In the genomic region with DNA sequence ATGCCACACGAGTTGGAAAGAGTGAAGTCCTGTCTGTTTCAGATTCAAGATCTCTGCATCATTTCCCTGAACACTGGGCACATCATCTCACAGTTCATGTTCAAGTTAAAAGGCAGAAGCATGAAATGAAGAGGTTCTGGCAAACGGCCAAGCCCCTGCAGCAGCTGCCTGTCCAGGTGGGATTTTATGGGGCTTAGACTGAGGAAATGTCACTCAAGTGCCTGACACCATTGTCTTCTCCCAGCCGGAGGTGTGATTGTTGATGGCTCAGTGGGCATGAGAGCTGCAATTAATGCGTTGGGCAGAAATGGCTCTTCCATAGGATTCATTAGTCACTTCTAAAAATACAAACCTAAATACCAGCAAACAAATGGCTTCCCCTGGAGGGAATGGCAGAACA, we compare ENCODE assay signal across 14 mouse cellular contexts.
A peak's percentile ranks its signal among the peaks of the same experiment; 100 is the strongest.
DNase-seq lines count a peak whose midpoint lies in the region; ATAC-seq and TF ChIP-seq lines count a peak whose summit lies in the region.
"Had no signal": no experiment of that assay in that cellular context is flagged by ENCODE, and none has a peak within 500 bp of the region (broad histone marks: within the 10 kb centered on the region; RNA-seq: fewer than 3 reads in every experiment).

No protein-coding gene starts in this region.

- WGBS in kidney, embryonic 16.5 days, result 20% methylated on average over 4 of the region's 4 CpGs
- 43% methylated on average over 4 of the region's 4 CpGs for WGBS in embryonic facial prominence, embryonic 14.5 days

- no peaks in the 10 kb centered on the region for H3K4me1 ChIP-seq in kidney, embryonic 16.5 days (ENCODE audit: insufficient read depth, low read length)
- no peaks in the 10 kb centered on the region for H3K4me1 ChIP-seq in embryonic facial prominence, embryonic 14.5 days (ENCODE audit: control insufficient read depth, insufficient read depth, low read length)
- H3K4me1 ChIP-seq: lung, embryonic 15.5 days had no signal

- H3K4me2 ChIP-seq in kidney, embryonic 16.5 days (replicated peaks; ENCODE audit: low read depth, low read length), result no peak overlapping the region
- H3K4me2 ChIP-seq in embryonic facial prominence, embryonic 14.5 days (ENCODE audit: low read depth, low read length), result no peak overlapping the region
- H3K4me2 ChIP-seq: heart, embryonic 13.5 days; limb, embryonic 13.5 days; lung, embryonic 15.5 days had no signal

- ATAC-seq in kidney, embryonic 16.5 days (ENCODE audit: low FRiP score, low TSS enrichment), result peak; percentile 39; the same call in 1 of the 2 replicates
- peak; percentile 71; the same call in 1 of the 2 replicates for ATAC-seq in embryonic facial prominence, embryonic 14.5 days (ENCODE audit: low read depth)
- no peak for ATAC-seq in CD4-positive, CD25-positive, alpha-beta regulatory T cell, adult 4 months
- ATAC-seq: intestine, embryonic 16.5 days had no signal

- no peak overlapping the region for H3K9ac ChIP-seq in kidney, embryonic 16.5 days (replicated peaks; ENCODE audit: low read length)
- H3K9ac ChIP-seq in embryonic facial prominence, embryonic 14.5 days (ENCODE audit: low read depth, low read length), result no peak overlapping the region
- H3K9ac ChIP-seq: heart, embryonic 13.5 days; limb, embryonic 13.5 days; lung, embryonic 15.5 days had no signal

- no peaks in the 10 kb centered on the region for H3K9me3 ChIP-seq in kidney, embryonic 16.5 days (ENCODE audit: low read length)
- no peaks in the 10 kb centered on the region for H3K9me3 ChIP-seq in embryonic facial prominence, embryonic 14.5 days (ENCODE audit: control insufficient read depth, low read length)
- H3K9me3 ChIP-seq: heart, embryonic 13.5 days; limb, embryonic 13.5 days; lung, embryonic 15.5 days had no signal

- H3K4me3 ChIP-seq in kidney, embryonic 16.5 days (ENCODE audit: low read length), result no peak overlapping the region
- H3K4me3 ChIP-seq in embryonic facial prominence, embryonic 14.5 days (ENCODE audit: low read depth, low read length), result no peak overlapping the region
- H3K4me3 ChIP-seq: gastrocnemius, adult 2 months; heart, embryonic 13.5 days; limb, embryonic 13.5 days; lung, embryonic 15.5 days had no signal

- DNase-seq in kidney, adult 9 months, result no peak
- peak; percentile 72 for DNase-seq in brain, embryonic 14.5 days (ENCODE audit: low read depth)
- DNase-seq in embryonic facial prominence, embryonic 14.5 days (ENCODE audit: low spot score), result peak; percentile 57
- DNase-seq in mesoderm, embryonic 11.5 days (ENCODE audit: low read depth, low spot score), result peak; percentile 14
- DNase-seq in gastrocnemius, postnatal 10 days, result no peak
- DNase-seq in gastrocnemius, adult 18-20 months (ENCODE audit: low spot score), result no peak
- DNase-seq: cerebellum, adult 9-10 months; gastrocnemius, adult 2 months had no signal

- H3K27ac ChIP-seq in kidney, embryonic 16.5 days (ENCODE audit: low read length), result no peak overlapping the region
- H3K27ac ChIP-seq in embryonic facial prominence, embryonic 14.5 days (replicated peaks; ENCODE audit: low read depth, low read length), result no peak overlapping the region
- H3K27ac ChIP-seq: gastrocnemius, adult 2 months; heart, embryonic 13.5 days; limb, embryonic 13.5 days; lung, embryonic 15.5 days had no signal

- H3K27me3 ChIP-seq in kidney, embryonic 16.5 days (ENCODE audit: insufficient read depth, low read length), result no peaks in the 10 kb centered on the region
- H3K27me3 ChIP-seq in embryonic facial prominence, embryonic 14.5 days (replicated peaks; ENCODE audit: control insufficient read depth, insufficient read depth, low read length), result no peaks in the 10 kb centered on the region
- H3K27me3 ChIP-seq: heart, embryonic 13.5 days; limb, embryonic 13.5 days; lung, embryonic 15.5 days had no signal

- H3K36me3 ChIP-seq in kidney, embryonic 16.5 days (ENCODE audit: insufficient read depth, low read length), result no peaks in the 10 kb centered on the region
- no peaks in the 10 kb centered on the region for H3K36me3 ChIP-seq in embryonic facial prominence, embryonic 14.5 days (ENCODE audit: control insufficient read depth, insufficient read depth, low read length)
- H3K36me3 ChIP-seq: heart, embryonic 13.5 days; limb, embryonic 13.5 days; lung, embryonic 15.5 days had no signal

- TF ChIP-seq CTCF in brain, embryonic 14.5 days (IDR thresholded peaks at IDR 0.05; ENCODE audit: borderline replicate concordance, extremely low read depth, insufficient read depth, insufficient read length), result no peak

- no peak for TF ChIP-seq POLR2A in brain, embryonic 14.5 days (IDR thresholded peaks at IDR 0.05; ENCODE audit: borderline replicate concordance, extremely low read depth, insufficient read depth, insufficient read length, poor library complexity, severe bottlenecking)

Comparison
In these comparisons a context has a peak if more than half of its experiments do, and no peak if none do; other contexts are left out.
1. DNase-seq: peak in brain, embryonic 14.5 days (single experiment), embryonic facial prominence, embryonic 14.5 days (single experiment) and mesoderm, embryonic 11.5 days (single experiment); none in kidney, adult 9 months (single experiment), gastrocnemius, postnatal 10 days (single experiment) and gastrocnemius, adult 18-20 months (single experiment).